Mouse (Mus musculus) liver, postnatal 0 days (tissue): ENCODE data around the gene Tecpr2. TPM values are rescaled to one million over a fixed set of nuclear protein-coding genes. Genes with fewer than 3 reads are reported as not detected.

Source experiments
- ATAC-seq: fragments of 200-750 bp; cut with Nextera tagmentation; 2 replicates; pipeline ENCODE4 v1.8.0; 2017; ENCODE audit warnings: mild to moderate bottlenecking, moderate library complexity
- DNase-seq: peaks from one replicate; pipeline ENCODE4 v3.0.0-alpha.2; 2016
- H3K27ac ChIP-seq: fragments of 300-500 bp; sonication (generic); 2 replicates; pipeline ENCODE4 v1.5.1; 2014; ENCODE audit warnings: antibody characterized with exemption, moderate library complexity, mild to moderate bottlenecking, low read depth
- H3K27me3 ChIP-seq: fragments of 300-500 bp; sonication (generic); 2 replicates; pipeline ENCODE4 v1.6.1; 2014; ENCODE audit warnings: low read length, control low read depth, mixed read lengths; ENCODE audit not compliant: insufficient read depth
- H3K36me3 ChIP-seq: fragments of 300-500 bp; sonication (generic); replicated peaks from 2 replicates; pipeline ENCODE4 v1.6.1; 2014; ENCODE audit warnings: mild to moderate bottlenecking, control low read depth, low read length, moderate library complexity, mixed read lengths; ENCODE audit not compliant: insufficient read depth
- H3K4me1 ChIP-seq: fragments of 300-500 bp; sonication (generic); 2 replicates; pipeline ENCODE4 v1.6.1; 2014; ENCODE audit warnings: antibody characterized with exemption, mild to moderate bottlenecking, control low read depth; ENCODE audit not compliant: insufficient read depth
- H3K4me2 ChIP-seq: fragments of 300-500 bp; sonication (generic); 2 replicates; pipeline ENCODE4 v1.6.1; 2014; ENCODE audit warnings: low read depth, mild to moderate bottlenecking, low read length, moderate library complexity, mixed read lengths
- H3K4me3 ChIP-seq: fragments of 300-500 bp; sonication (generic); 2 replicates; pipeline ENCODE4 v1.5.1; 2014; ENCODE audit warnings: low read depth, low read length
- H3K9ac ChIP-seq: fragments of 300-500 bp; sonication (generic); replicated peaks from 2 replicates; pipeline ENCODE4 v1.6.1; 2014; ENCODE audit warnings: mild to moderate bottlenecking, moderate library complexity
- H3K9me3 ChIP-seq: fragments of 300-500 bp; sonication (generic); 2 replicates; pipeline ENCODE4 v1.6.1; 2016; ENCODE audit warnings: mild to moderate bottlenecking, control low read depth, low read length, mixed read lengths
- CTCF ChIP-seq: sonication (generic); IDR thresholded peaks from 2 replicates; pipeline ENCODE4 v1.5.1; 2016; ENCODE audit warnings: antibody characterized with exemption, low read depth
- EP300 ChIP-seq: IDR thresholded peaks from 2 replicates; pipeline ENCODE4 v1.6.1; 2016; ENCODE audit warnings: antibody characterized with exemption, low read depth, mild to moderate bottlenecking
- WGBS: fragments of 180-500 bp; shearing (Covaris S2); extraction: QIAGEN DNeasy Blood & Tissue Kit; methylation state at CpG from one replicate; pipeline ENCODE4 v1.1.7; 2014; ENCODE audit not compliant: insufficient replicate concordance; 5-methylcytosine and 5-hydroxymethylcytosine counted together
- polyA plus RNA-seq: library from polyadenylated mRNA; unstranded; fragments of >200 nt; fragmentation: Nextera tagmentation; extraction: Ambion mirVana; gene quantifications from 2 replicates; pipeline ENCODE4 v1.2.1, GENCODE M21; 2015

Gene Tecpr2
- polyA plus RNA-seq, 1 experiment from 2014 or later: 1.1 TPM

DNA sequence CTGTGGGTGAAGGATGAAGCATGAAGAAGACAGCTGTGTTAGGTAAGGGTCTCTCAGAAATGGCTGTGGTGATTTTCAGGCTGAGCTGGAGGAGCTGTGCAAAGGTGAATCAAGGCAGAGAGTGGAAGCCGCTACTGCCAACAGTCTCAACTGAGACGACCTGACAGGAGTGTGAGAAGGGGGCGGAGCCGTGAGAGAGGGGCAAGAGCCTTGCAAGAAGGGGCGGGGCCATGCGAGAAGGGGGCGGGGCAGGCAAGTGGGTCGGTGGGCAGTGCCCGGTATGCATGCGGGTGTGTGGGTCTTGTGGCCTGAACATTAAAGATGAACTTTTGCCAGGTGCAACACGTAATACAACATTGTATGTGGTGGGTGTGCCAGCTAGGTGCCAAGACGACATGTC is 105.6 kb downstream of the Tecpr2 start:
- Histone ChIP-seq H3K27me3 (no peaks in the 10 kb centered on the region), H3K36me3 (no peaks in the 10 kb centered on the region), H3K9ac (no peak overlapping the region), H3K4me2 (no peak overlapping the region), H3K27ac (no peak overlapping the region), H3K4me3 (no peak overlapping the region), H3K9me3 (peaks cover 4% of the 10 kb centered on the region; the same call in 1 of the 2 replicates), H3K4me1 (peaks cover 9% of the 10 kb centered on the region)
- ATAC-seq (no peak), DNase-seq (peak; percentile 31)
- 53% methylated on average over 12 of the region's 12 CpGs for WGBS
- no peak for TF ChIP-seq EP300
- no peak for TF ChIP-seq CTCF

DNA sequence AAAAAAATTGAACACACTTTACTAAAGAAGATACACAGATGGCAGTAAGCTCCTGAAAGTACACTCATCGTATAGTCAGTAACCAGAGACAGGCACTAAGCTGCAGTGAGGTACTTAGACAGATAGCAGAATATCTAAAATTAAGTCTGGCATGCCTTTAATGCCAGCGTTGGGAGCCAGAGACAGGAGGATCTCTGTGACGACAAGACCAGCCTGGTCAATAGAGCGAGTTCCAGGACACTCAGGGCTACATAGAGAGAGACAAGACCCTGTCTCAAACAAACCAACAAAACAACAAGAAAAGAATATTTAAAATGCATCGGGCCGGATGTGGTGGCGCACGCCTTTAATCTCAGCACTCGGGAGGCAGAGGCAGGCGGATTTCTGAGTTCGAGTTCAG is 109.0 kb downstream of the Tecpr2 start:
- Histone ChIP-seq H3K36me3 (no peaks in the 10 kb centered on the region), H3K27me3 (no peaks in the 10 kb centered on the region), H3K9me3 (peaks cover 4% of the 10 kb centered on the region; the same call in 1 of the 2 replicates), H3K4me2 (no peak overlapping the region), H3K4me3 (no peak overlapping the region), H3K27ac (no peak overlapping the region), H3K9ac (no peak overlapping the region), H3K4me1 (no peaks in the 10 kb centered on the region)
- ATAC-seq: no peak
- 93% methylated on average over 11 of the region's 11 CpGs for WGBS
- no peak for TF ChIP-seq EP300
- TF ChIP-seq CTCF: no peak
- DNase-seq: no peak

DNA sequence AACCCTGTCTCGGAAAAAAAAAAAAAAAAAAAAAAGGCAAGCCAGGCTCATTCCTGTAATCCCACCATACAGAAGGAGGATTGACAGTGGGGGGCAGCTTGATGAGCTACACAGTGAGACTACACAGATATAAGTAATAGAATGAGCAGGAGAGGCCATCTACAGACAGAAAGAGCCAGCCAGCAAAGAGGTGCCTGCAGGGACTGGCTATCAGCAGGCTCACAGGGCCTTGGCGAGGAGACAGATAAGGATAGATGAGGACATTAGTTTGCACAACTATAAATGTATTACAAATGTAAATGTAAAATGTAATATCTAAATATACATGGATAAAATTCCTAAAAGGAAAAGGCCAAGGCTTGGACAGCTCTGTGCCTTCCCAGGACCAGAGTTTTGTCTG is 110.8 kb downstream of the Tecpr2 start:
- TF ChIP-seq EP300 (peak; percentile 27; the same call in 1 of the 2 replicates), CTCF (no peak)
- H3K4me1 ChIP-seq: no peaks in the 10 kb centered on the region
- no peak overlapping the region for H3K4me2 ChIP-seq
- ATAC-seq: no peak
- DNase-seq: no peak
- H3K36me3 ChIP-seq: no peaks in the 10 kb centered on the region
- H3K4me3 ChIP-seq: no peak overlapping the region
- no peak overlapping the region for H3K27ac ChIP-seq
- H3K9ac ChIP-seq: no peak overlapping the region
- WGBS: 54% methylated on average over 1 of the region's 2 CpGs
- no peaks in the 10 kb centered on the region for H3K27me3 ChIP-seq
- H3K9me3 ChIP-seq: peaks cover 4% of the 10 kb centered on the region; the same call in 1 of the 2 replicates

DNA sequence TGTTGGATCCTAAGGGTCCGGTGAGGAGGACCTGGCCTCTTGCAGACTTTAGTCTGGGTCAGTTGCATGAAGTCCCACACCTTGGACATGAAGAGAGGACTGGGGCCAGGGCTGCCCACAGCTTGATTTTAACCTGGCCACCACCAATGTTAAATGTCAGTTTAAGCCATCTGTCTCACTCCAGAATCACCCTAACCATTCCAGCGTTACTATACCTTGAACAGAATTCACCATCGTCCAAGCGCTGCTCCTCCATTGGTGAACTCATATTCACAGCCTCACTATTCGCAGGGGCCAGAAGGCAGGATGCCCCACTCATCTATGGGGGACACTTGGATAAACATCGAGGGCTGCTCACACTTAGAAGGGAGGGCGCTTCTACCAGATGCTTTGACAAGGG is 111.9 kb downstream of the Tecpr2 start:
- Histone ChIP-seq H3K27me3 (no peaks in the 10 kb centered on the region), H3K36me3 (no peaks in the 10 kb centered on the region), H3K4me2 (no peak overlapping the region), H3K9ac (no peak overlapping the region), H3K4me3 (no peak overlapping the region), H3K9me3 (peaks cover 4% of the 10 kb centered on the region; the same call in 1 of the 2 replicates), H3K4me1 (no peaks in the 10 kb centered on the region), H3K27ac (no peak overlapping the region)
- DNase-seq (no peak), ATAC-seq (no peak)
- TF ChIP-seq CTCF (no peak), EP300 (no peak)
- 90% methylated on average over 7 of the region's 7 CpGs for WGBS

DNA sequence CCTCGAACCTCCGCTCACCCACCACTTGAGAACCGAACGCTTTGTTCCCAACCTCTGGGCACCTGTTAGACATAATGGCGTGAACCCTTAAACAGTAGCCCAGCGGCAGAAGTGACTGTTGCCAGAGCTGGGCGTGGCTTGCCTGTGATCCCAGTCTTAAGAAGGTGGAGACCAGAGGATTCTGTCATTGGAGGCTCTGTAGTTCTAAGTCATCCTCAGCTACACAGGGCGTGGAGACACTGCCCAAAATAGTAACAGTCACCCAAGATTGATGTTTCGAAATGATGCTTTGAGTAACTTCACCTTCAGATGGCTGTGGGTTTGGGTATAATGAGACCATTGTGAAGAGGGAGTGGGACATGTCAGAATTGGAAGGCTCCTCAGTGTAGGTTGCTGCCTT is 115.1 kb downstream of the Tecpr2 start:
- Histone ChIP-seq H3K9ac (no peak overlapping the region), H3K9me3 (no peaks in the 10 kb centered on the region), H3K4me1 (peaks cover 17% of the 10 kb centered on the region), H3K4me2 (no peak overlapping the region), H3K36me3 (no peaks in the 10 kb centered on the region), H3K27ac (no peak overlapping the region), H3K27me3 (no peaks in the 10 kb centered on the region), H3K4me3 (no peak overlapping the region)
- DNase-seq: no peak
- no peak for ATAC-seq
- no peak for TF ChIP-seq EP300
- no peak for TF ChIP-seq CTCF
- 67% methylated on average over 9 of the region's 9 CpGs for WGBS

DNA sequence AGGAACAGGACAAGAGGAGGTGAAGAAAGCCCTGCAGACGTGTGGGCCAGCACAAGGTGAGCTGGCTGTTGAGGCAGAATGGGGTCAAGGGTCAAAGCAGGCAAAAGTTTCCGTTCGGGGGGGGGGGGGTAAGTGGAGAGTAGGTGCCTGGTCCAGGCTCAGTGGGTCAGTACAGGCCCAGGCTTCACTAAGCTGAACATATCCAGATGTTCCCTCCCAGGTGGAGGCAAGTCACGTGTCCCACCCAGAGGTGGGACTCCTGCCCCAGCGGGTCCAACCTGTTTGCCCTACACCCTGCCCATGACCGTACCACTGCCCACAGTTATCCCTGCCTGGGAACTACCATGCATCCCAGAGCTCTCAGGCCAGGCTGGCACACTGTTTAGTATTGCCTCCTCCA is 116.7 kb downstream of the Tecpr2 start:
- no peak for TF ChIP-seq CTCF
- no peak for TF ChIP-seq EP300
- Histone ChIP-seq H3K27me3 (no peaks in the 10 kb centered on the region), H3K9me3 (no peaks in the 10 kb centered on the region), H3K36me3 (no peaks in the 10 kb centered on the region), H3K27ac (no peak overlapping the region), H3K4me2 (no peak overlapping the region), H3K4me3 (no peak overlapping the region), H3K9ac (no peak overlapping the region), H3K4me1 (peaks cover 25% of the 10 kb centered on the region)
- 58% methylated on average over 6 of the region's 6 CpGs for WGBS
- no peak for ATAC-seq
- DNase-seq: no peak

DNA sequence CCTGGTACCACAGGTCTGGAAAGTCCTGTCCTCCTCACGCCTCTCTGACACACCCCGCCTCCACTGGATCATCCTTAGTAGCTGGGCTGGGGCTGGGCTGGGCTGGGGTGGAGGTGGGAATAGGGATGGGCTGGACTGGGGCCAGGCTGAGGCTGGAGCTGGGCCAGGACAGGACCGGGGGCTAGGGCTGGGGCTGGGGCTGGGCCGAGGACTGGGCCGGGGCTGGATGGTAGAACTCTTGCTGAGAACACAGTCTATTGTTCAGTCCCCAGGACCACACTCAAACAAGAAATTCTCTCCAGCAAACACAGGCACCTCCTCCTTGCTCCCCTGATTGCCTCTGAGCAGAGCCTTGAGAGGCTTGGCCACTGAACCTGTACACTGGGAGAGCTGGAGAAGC is 117.3 kb downstream of the Tecpr2 start:
- Histone ChIP-seq H3K27ac (peak overlapping the region; percentile 29; the same call in 1 of the 2 replicates), H3K4me3 (no peak overlapping the region), H3K9me3 (no peaks in the 10 kb centered on the region), H3K36me3 (no peaks in the 10 kb centered on the region), H3K27me3 (no peaks in the 10 kb centered on the region), H3K4me1 (peaks cover 25% of the 10 kb centered on the region), H3K9ac (no peak overlapping the region), H3K4me2 (no peak overlapping the region)
- no peak for ATAC-seq
- 85% methylated on average over 5 of the region's 5 CpGs for WGBS
- DNase-seq: no peak
- TF ChIP-seq CTCF: no peak
- no peak for TF ChIP-seq EP300
